Mouse (Mus musculus) forebrain, embryonic 14.5 days (tissue): ENCODE measurements around the gene Nelfe. TPM values are rescaled to one million over a fixed set of nuclear protein-coding genes. Genes with fewer than 3 reads are reported as not detected.

Experiments
- ATAC-seq: fragments of 200-750 bp; cut with Nextera tagmentation; 2 replicates; pipeline ENCODE4 v1.8.0; 2017; ENCODE audit warnings: mild to moderate bottlenecking, moderate library complexity
- DNase-seq: peaks from one replicate; pipeline ENCODE4 v3.0.0-alpha.2; 2015; ENCODE audit warnings: low spot score
- H3K27ac ChIP-seq: fragments of 300-500 bp; sonication (generic); 2 replicates; pipeline ENCODE4 v1.5.1; 2014; ENCODE audit warnings: low read depth, mild to moderate bottlenecking, control low read depth, low read length, moderate library complexity
- H3K27me3 ChIP-seq: fragments of 300-500 bp; sonication (generic); replicated peaks from 2 replicates; pipeline ENCODE4 v1.6.1; 2014; ENCODE audit warnings: low read length, control low read depth, mixed read lengths; ENCODE audit not compliant: control insufficient read depth, insufficient read depth
- H3K36me3 ChIP-seq: fragments of 300-500 bp; sonication (generic); 2 replicates; pipeline ENCODE4 v1.6.1; 2014; ENCODE audit warnings: low read length, control low read depth; ENCODE audit not compliant: control insufficient read depth, insufficient read depth
- H3K4me1 ChIP-seq: fragments of 300-500 bp; sonication (generic); 2 replicates; pipeline ENCODE4 v1.6.1; 2014; ENCODE audit warnings: antibody characterized with exemption, low read length, control low read depth; ENCODE audit not compliant: control insufficient read depth, insufficient read depth
- H3K4me2 ChIP-seq: fragments of 300-500 bp; sonication (generic); 2 replicates; pipeline ENCODE4 v1.6.1; 2014; ENCODE audit warnings: mild to moderate bottlenecking, control low read depth, low read length
- H3K4me3 ChIP-seq: fragments of 300-500 bp; sonication (generic); 2 replicates; pipeline ENCODE4 v1.5.1; 2014; ENCODE audit warnings: low read depth, low read length, control low read depth
- H3K9ac ChIP-seq: fragments of 300-500 bp; sonication (generic); 2 replicates; pipeline ENCODE4 v1.6.1; 2014; ENCODE audit warnings: mild to moderate bottlenecking, low read length, control low read depth, moderate library complexity
- H3K9me3 ChIP-seq: fragments of 300-500 bp; sonication (generic); replicated peaks from 2 replicates; pipeline ENCODE4 v1.6.1; 2016; ENCODE audit warnings: low read length, control low read depth, mixed read lengths; ENCODE audit not compliant: control insufficient read depth
- whole genome bisulfite sequencing: fragments of 180-500 bp; shearing (Covaris S2); extraction: QIAGEN DNeasy Blood & Tissue Kit; methylation state at CpG from one replicate; pipeline ENCODE4 v1.1.7; 2014; 5-methylcytosine and 5-hydroxymethylcytosine counted together
- polyA plus RNA-seq: library from polyadenylated mRNA; unstranded; fragments of >200 nt; fragmentation: Nextera tagmentation; extraction: Ambion mirVana; gene quantifications from 2 replicates; pipeline ENCODE4 v1.2.1, GENCODE M21; 2014

The Nelfe gene
- polyA plus RNA-seq, 1 experiment from 2014 or later: 82.9 TPM

- H3K4me3 ChIP-seq: no peak overlapping the region
- no peaks in the 10 kb centered on the region for H3K9me3 ChIP-seq
- H3K9ac ChIP-seq: no peak overlapping the region
- no peak overlapping the region for H3K4me2 ChIP-seq
- no peak overlapping the region for H3K27ac ChIP-seq
- H3K27me3 ChIP-seq: no peaks in the 10 kb centered on the region
- ATAC-seq (no peak), DNase-seq (peak; percentile 40)
- WGBS: 37% methylated on average over 3 of the region's 3 CpGs
- peaks cover 10% of the 10 kb centered on the region for H3K4me1 ChIP-seq
- peaks cover 53% of the 10 kb centered on the region for H3K36me3 ChIP-seq
These were observed 5.6 kb downstream of the Nelfe start for GRCm38 (mm10) chr17:34855825-34856224.

- Histone ChIP-seq H3K27me3 (no peaks in the 10 kb centered on the region), H3K27ac (no peak overlapping the region), H3K9me3 (no peaks in the 10 kb centered on the region), H3K4me3 (no peak overlapping the region), H3K4me1 (no peaks in the 10 kb centered on the region), H3K36me3 (peaks cover 39% of the 10 kb centered on the region), H3K4me2 (no peak overlapping the region), H3K9ac (no peak overlapping the region)
- ATAC-seq: no peak
- 89% methylated on average over 4 of the region's 4 CpGs for WGBS
- no peak for DNase-seq
These were observed 8.5 kb downstream of the Nelfe start for GRCm38 (mm10) chr17:34858670-34859069.

- Histone ChIP-seq H3K27ac (no peak overlapping the region), H3K4me1 (no peaks in the 10 kb centered on the region), H3K4me2 (no peak overlapping the region), H3K4me3 (no peak overlapping the region), H3K36me3 (peaks cover 21% of the 10 kb centered on the region), H3K9ac (no peak overlapping the region), H3K9me3 (no peaks in the 10 kb centered on the region), H3K27me3 (no peaks in the 10 kb centered on the region)
- ATAC-seq (no peak), DNase-seq (no peak)
- 90% methylated on average over 9 of the region's 9 CpGs for WGBS
These were observed 10.3 kb downstream of the Nelfe start for GRCm38 (mm10) chr17:34860514-34860913.

- no peaks in the 10 kb centered on the region for H3K27me3 ChIP-seq
These were observed 11.7 kb downstream of the Nelfe start for GRCm38 (mm10) chr17:34861704-34862415.

GRCm38 (mm10) chr17:34862416-34863081 is 12.4 kb downstream of the Nelfe start, which contains the start of gene Cfb:
Gene Cfb, minus strand, starts transcription at chr17:34862518.
- WGBS: 75% methylated on average over 8 of the region's 8 CpGs
- Histone ChIP-seq H3K27ac (no peak within 1 kb of the TSS), H3K27me3 (no peaks in the 10 kb centered on the region), H3K36me3 (peaks cover under 1% of the 10 kb centered on the region; the same call in 1 of the 2 replicates), H3K4me2 (no peak within 1 kb of the TSS), H3K9me3 (no peaks in the 10 kb centered on the region), H3K4me1 (no peaks in the 10 kb centered on the region), H3K9ac (no peak within 1 kb of the TSS), H3K4me3 (no peak within 1 kb of the TSS)
- ATAC-seq (no peak), DNase-seq (no peak)

More at GRCm38 (mm10) chr17:34861704-34862415, 11.7 kb downstream of the Nelfe start:
- WGBS: 79% methylated on average over 13 of the region's 13 CpGs
- DNase-seq (no peak), ATAC-seq (no peak)
- Histone ChIP-seq H3K9me3 (no peaks in the 10 kb centered on the region), H3K4me1 (no peaks in the 10 kb centered on the region), H3K4me3 (no peak overlapping the region), H3K27ac (no peak overlapping the region), H3K36me3 (peaks cover 7% of the 10 kb centered on the region), H3K4me2 (no peak overlapping the region), H3K9ac (no peak overlapping the region)

GRCm38 (mm10) chr17:34865981-34866380 is 15.8 kb downstream of the Nelfe start:
- ATAC-seq (no peak), DNase-seq (no peak)
- no peaks in the 10 kb centered on the region for H3K36me3 ChIP-seq
- H3K4me3 ChIP-seq: no peak overlapping the region
- no peak overlapping the region for H3K9ac ChIP-seq
- no peaks in the 10 kb centered on the region for H3K9me3 ChIP-seq
- H3K27ac ChIP-seq: no peak overlapping the region
- no peaks in the 10 kb centered on the region for H3K27me3 ChIP-seq
- H3K4me2 ChIP-seq: no peak overlapping the region
- 66% methylated on average over 7 of the region's 7 CpGs for whole genome bisulfite sequencing
- H3K4me1 ChIP-seq: no peaks in the 10 kb centered on the region

GRCm38 (mm10) chr17:34874321-34874720 is 24.1 kb downstream of the Nelfe start:
- Histone ChIP-seq H3K4me3 (no peak overlapping the region), H3K4me2 (no peak overlapping the region), H3K27ac (no peak overlapping the region), H3K27me3 (no peaks in the 10 kb centered on the region), H3K9ac (no peak overlapping the region), H3K9me3 (no peaks in the 10 kb centered on the region), H3K36me3 (no peaks in the 10 kb centered on the region), H3K4me1 (no peaks in the 10 kb centered on the region)
- no peak for DNase-seq
- WGBS: 93% methylated on average over 6 of the region's 6 CpGs
- no peak for ATAC-seq

- H3K27me3 ChIP-seq: 0 out of 2 replicates have a peak, but pooled peaks cover 3% of the 10 kb centered on the region
These were observed 29.2 kb downstream of the Nelfe start, which contains the start of gene Zbtb12 for GRCm38 (mm10) chr17:34879336-34879879. Gene Zbtb12, plus strand, starts transcription at chr17:34879483.

GRCm38 (mm10) chr17:34881166-34881565 is 31.0 kb downstream of the Nelfe start:
- no peak for ATAC-seq
- Histone ChIP-seq H3K4me1 (no peaks in the 10 kb centered on the region), H3K4me2 (no peak overlapping the region), H3K36me3 (no peaks in the 10 kb centered on the region), H3K27me3 (0 out of 2 replicates have a peak, but pooled peaks cover 3% of the 10 kb centered on the region), H3K27ac (no peak overlapping the region), H3K9me3 (no peaks in the 10 kb centered on the region), H3K9ac (no peak overlapping the region), H3K4me3 (no peak overlapping the region)
- no peak for DNase-seq

More at GRCm38 (mm10) chr17:34879336-34879879, 29.2 kb downstream of the Nelfe start, which contains the start of gene Zbtb12:
- ATAC-seq (no peak), DNase-seq (no peak)
- Histone ChIP-seq H3K4me3 (no peak within 1 kb of the TSS), H3K4me2 (no peak within 1 kb of the TSS), H3K4me1 (no peaks in the 10 kb centered on the region), H3K36me3 (no peaks in the 10 kb centered on the region), H3K9ac (no peak within 1 kb of the TSS), H3K9me3 (no peaks in the 10 kb centered on the region), H3K27ac (no peak within 1 kb of the TSS)
- WGBS: 71% methylated on average over 11 of the region's 11 CpGs
